Mouse (Mus musculus) cortical plate, adult 2 months (tissue): Measurements from ENCODE around the gene Snta1.

Experiments
- CTCF ChIP-seq: fragments of 200-500 bp; IDR thresholded peaks from 2 replicates; pipeline ENCODE4 v1.5.1; 2011; ENCODE audit warnings: mild to moderate bottlenecking, control low read depth, low read length; ENCODE audit not compliant: insufficient read depth; ENCODE audit errors: extremely low read depth
- POLR2A ChIP-seq: fragments of 200-500 bp; IDR thresholded peaks from 2 replicates; pipeline ENCODE4 v1.6.1; 2011; ENCODE audit warnings: mild to moderate bottlenecking, low read length, control low read depth; ENCODE audit not compliant: insufficient read depth; ENCODE audit errors: extremely low read depth

- TF ChIP-seq CTCF: no peak
- no peak for TF ChIP-seq POLR2A
These were observed 15.6 kb upstream of the Snta1 start for GRCm38 (mm10) chr2:154423548-154423947.
